Mouse (Mus musculus): ENCODE measurements around the gene Sulf2.

DNA sequence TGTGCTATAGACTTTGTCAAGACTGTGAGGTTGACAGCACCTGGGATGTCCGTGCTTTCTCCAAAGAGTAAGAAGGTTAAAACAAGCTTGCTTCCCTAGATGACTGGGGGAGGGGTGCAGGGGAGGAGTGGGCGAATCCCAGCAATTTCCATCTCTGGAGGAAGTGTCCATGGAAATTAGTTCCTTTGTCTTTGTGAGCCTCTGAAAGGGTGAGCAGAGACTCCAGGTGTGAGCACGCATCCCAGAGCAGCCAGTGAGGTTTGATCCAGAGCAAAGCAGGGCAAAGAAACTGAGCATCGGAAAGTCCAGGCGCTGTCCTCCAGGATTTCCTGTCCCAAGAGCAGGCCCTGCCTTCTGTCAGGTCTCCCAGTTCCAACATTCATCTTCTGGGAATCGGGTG, 81.1 kb downstream of the Sulf2 start:
- TF ChIP-seq CTCF (IDR thresholded peaks at IDR 0.05; ENCODE audit: control insufficient read depth, insufficient read depth, insufficient read length) (no peak), MAX (IDR thresholded peaks at IDR 0.05) (no peak), USF1 (IDR thresholded peaks at IDR 0.05; ENCODE audit: low read depth) (no peak), CEBPB (IDR thresholded peaks at IDR 0.05; ENCODE audit: low read depth) (no peak), MYOG (IDR thresholded peaks at IDR 0.05; ENCODE audit: control insufficient read depth, extremely low read depth, insufficient read length) (no peak), MYOD1 (IDR thresholded peaks at IDR 0.05; ENCODE audit: control insufficient read depth, insufficient read length, low read depth) (no peak), FOSL1 (IDR thresholded peaks at IDR 0.05; ENCODE audit: insufficient read depth, low read length, poor library complexity, severe bottlenecking) (no peak)

All from C2C12 (cell line).